Comparison of ENCODE assay signal across 21 mouse cellular contexts in genomic region chr6:146081578-146081977, GRCm38 (mm10).
DNase-seq lines count a peak whose midpoint lies in the region; ATAC-seq and TF ChIP-seq lines count a peak whose summit lies in the region.
"Had no signal": no experiment of that assay in that cellular context is flagged by ENCODE, and none has a peak within 500 bp of the region (broad histone marks: within the 10 kb centered on the region; RNA-seq: fewer than 3 reads in every experiment).

No protein-coding gene starts in this region.

- H3K4me3 ChIP-seq in intestine, embryonic 14.5 days (ENCODE audit: low read depth, low read length), result no peak overlapping the region
- no peak overlapping the region for H3K4me3 ChIP-seq in intestine, postnatal 0 days (ENCODE audit: low read depth, low read length)
- H3K4me3 ChIP-seq in spleen, adult 2 months (ENCODE audit: extremely low read depth, insufficient read depth, insufficient read length), result no peak overlapping the region
- H3K4me3 ChIP-seq in limb, embryonic 10.5 days, result no peak overlapping the region
- H3K4me3 ChIP-seq: embryonic facial prominence, embryonic 10.5 days; embryonic facial prominence, embryonic 12.5 days; forebrain, embryonic 13.5 days; forebrain, embryonic 15.5 days had no signal

- H3K9ac ChIP-seq in intestine, embryonic 14.5 days (ENCODE audit: low read length), result no peak overlapping the region
- H3K9ac ChIP-seq in intestine, postnatal 0 days (ENCODE audit: low read depth, low read length), result no peak overlapping the region
- H3K9ac ChIP-seq: embryonic facial prominence, embryonic 12.5 days; forebrain, embryonic 13.5 days; forebrain, embryonic 15.5 days; forebrain, postnatal 0 days had no signal

- no peak overlapping the region for H3K4me2 ChIP-seq in intestine, embryonic 14.5 days (ENCODE audit: low read length)
- H3K4me2 ChIP-seq in intestine, postnatal 0 days (replicated peaks; ENCODE audit: low read depth), result no peak overlapping the region
- H3K4me2 ChIP-seq: embryonic facial prominence, embryonic 12.5 days; forebrain, embryonic 13.5 days; forebrain, embryonic 15.5 days had no signal

- 84% methylated on average over 8 of the region's 8 CpGs for WGBS in intestine, embryonic 14.5 days
- 83% methylated on average over 8 of the region's 8 CpGs for WGBS in intestine, postnatal 0 days
- WGBS in spleen, adult 2 months, result 87% methylated on average over 8 of the region's 8 CpGs
- WGBS in limb, embryonic 10.5 days, result 94% methylated on average over 8 of the region's 8 CpGs

- ATAC-seq in intestine, embryonic 14.5 days (replicated peaks; ENCODE audit: low FRiP score, low TSS enrichment, low read depth), result no peak
- no peak for ATAC-seq in intestine, postnatal 0 days
- no peak for ATAC-seq in monocyte, adult 5-6 weeks (replicated peaks; ENCODE audit: insufficient number of reproducible peaks, low FRiP score, low TSS enrichment, poor library complexity, severe bottlenecking)
- ATAC-seq: forebrain, embryonic 13.5 days; forebrain, embryonic 15.5 days; forebrain, postnatal 0 days; Patski had no signal

- no peak overlapping the region for H3K27ac ChIP-seq in intestine, embryonic 14.5 days (ENCODE audit: low read depth)
- H3K27ac ChIP-seq in intestine, postnatal 0 days (ENCODE audit: low read depth, low read length), result no peak overlapping the region
- peak overlapping the region; percentile 33 for H3K27ac ChIP-seq in spleen, adult 2 months (ENCODE audit: insufficient read depth, low read length)
- no peak overlapping the region for H3K27ac ChIP-seq in limb, embryonic 10.5 days
- H3K27ac ChIP-seq: embryonic facial prominence, embryonic 10.5 days; embryonic facial prominence, embryonic 12.5 days; forebrain, embryonic 13.5 days; forebrain, embryonic 15.5 days had no signal

- H3K36me3 ChIP-seq in intestine, embryonic 14.5 days (ENCODE audit: control insufficient read depth, insufficient read depth, low read length), result no peaks in the 10 kb centered on the region
- no peaks in the 10 kb centered on the region for H3K36me3 ChIP-seq in intestine, postnatal 0 days (ENCODE audit: control insufficient read depth, insufficient read depth)
- H3K36me3 ChIP-seq in spleen, adult 2 months (ENCODE audit: control insufficient read depth, insufficient read depth, low read length), result no peaks in the 10 kb centered on the region
- no peaks in the 10 kb centered on the region for H3K36me3 ChIP-seq in limb, embryonic 10.5 days
- H3K36me3 ChIP-seq: embryonic facial prominence, embryonic 10.5 days; embryonic facial prominence, embryonic 12.5 days; forebrain, embryonic 15.5 days; G1E had no signal

- TF ChIP-seq POLR2A in spleen, adult 2 months (IDR thresholded peaks at IDR 0.05; ENCODE audit: low read depth, low read length), result no peak

- H3K4me1 ChIP-seq in intestine, embryonic 14.5 days (replicated peaks; ENCODE audit: control insufficient read depth, insufficient read depth, low read length), result no peaks in the 10 kb centered on the region
- H3K4me1 ChIP-seq in intestine, postnatal 0 days (replicated peaks; ENCODE audit: control insufficient read depth, insufficient read depth, low read length), result no peaks in the 10 kb centered on the region
- peaks cover 27% of the 10 kb centered on the region; the same call in 1 of the 2 replicates for H3K4me1 ChIP-seq in spleen, adult 2 months (ENCODE audit: control insufficient read depth, insufficient read depth, insufficient read length)
- peaks cover 34% of the 10 kb centered on the region for H3K4me1 ChIP-seq in limb, embryonic 10.5 days
- H3K4me1 ChIP-seq: forebrain, embryonic 13.5 days; forebrain, embryonic 15.5 days had no signal

- TF ChIP-seq CTCF in intestine, postnatal 0 days (IDR thresholded peaks at IDR 0.05; ENCODE audit: low read depth), result no peak
- TF ChIP-seq CTCF in spleen, adult 2 months (IDR thresholded peaks at IDR 0.05; ENCODE audit: extremely low read depth, insufficient read depth, insufficient read length, insufficient replicate concordance), result no peak

- H3K27me3 ChIP-seq in intestine, embryonic 14.5 days (replicated peaks; ENCODE audit: control insufficient read depth, insufficient read depth, low read length), result no peaks in the 10 kb centered on the region
- no peaks in the 10 kb centered on the region for H3K27me3 ChIP-seq in intestine, postnatal 0 days (replicated peaks; ENCODE audit: control insufficient read depth, insufficient read depth, low read length)
- H3K27me3 ChIP-seq in spleen, adult 2 months (ENCODE audit: control insufficient read depth, insufficient read depth, low read length), result no peaks in the 10 kb centered on the region
- H3K27me3 ChIP-seq in limb, embryonic 10.5 days (ENCODE audit: low read depth, poor library complexity, severe bottlenecking), result no peaks in the 10 kb centered on the region
- H3K27me3 ChIP-seq: embryonic facial prominence, embryonic 12.5 days; forebrain, embryonic 13.5 days; forebrain, embryonic 15.5 days; Patski had no signal

- no peaks in the 10 kb centered on the region for H3K9me3 ChIP-seq in intestine, embryonic 14.5 days (ENCODE audit: control insufficient read depth, low read length)
- H3K9me3 ChIP-seq in intestine, postnatal 0 days (ENCODE audit: control insufficient read depth), result no peaks in the 10 kb centered on the region
- no peaks in the 10 kb centered on the region for H3K9me3 ChIP-seq in limb, embryonic 10.5 days (replicated peaks)
- H3K9me3 ChIP-seq: embryonic facial prominence, embryonic 10.5 days; forebrain, embryonic 13.5 days; forebrain, embryonic 15.5 days had no signal

- DNase-seq in intestine, embryonic 14.5 days (ENCODE audit: low spot score), result peak; percentile 40
- no peak for DNase-seq in spleen, adult 2 months (ENCODE audit: low read depth in 1 of 2, low spot score in 2 of 2)
- DNase-seq in spleen, postnatal 36 days (ENCODE audit: low spot score in 2 of 2), result no peak
- peak; percentile 19 for DNase-seq in limb, embryonic 10.5 days (ENCODE audit: low spot score)
- DNase-seq: adrenal gland, adult 8-10 months; adrenal gland, postnatal 14 days; adrenal gland, postnatal 36 days; cerebellum, adult 11-12 months; cerebellum, adult 2 months; cerebellum, adult 9-10 months; cerebellum, postnatal 10 days; cerebellum, postnatal 25 days; forebrain, postnatal 0 days had no signal

Comparison
In these comparisons a context has a peak if more than half of its experiments do, and no peak if none do; other contexts are left out.
1. DNase-seq: peak in intestine, embryonic 14.5 days (single experiment) and limb, embryonic 10.5 days (single experiment); none in spleen, adult 2 months (0 of 2) and spleen, postnatal 36 days (0 of 2).